Mouse (Mus musculus) CH12.LX (cell line): ENCODE measurements around the gene Ciapin1. TPM values are rescaled to one million over a fixed set of nuclear protein-coding genes. Genes with fewer than 3 reads are reported as not detected.

Experiments used
- DNase-seq: peaks from one replicate; pipeline ENCODE4 v3.0.0-alpha.2; 2013; ENCODE audit errors: extremely low read depth
- H3K27ac ChIP-seq: 2 replicates; pipeline ENCODE4 v1.5.1; 2012; ENCODE audit warnings: low read depth, mild to moderate bottlenecking, control low read depth, moderate library complexity; ENCODE audit not compliant: insufficient read depth
- H3K27me3 ChIP-seq: replicated peaks from 2 replicates; pipeline ENCODE3; 2012; ENCODE audit warnings: inconsistent platforms
- H3K36me3 ChIP-seq, 2 experiments: replicated peaks in 1 of 2; 2 replicates each; pipeline versions ENCODE3 to v1.6.1; 2012; ENCODE audit warnings: inconsistent platforms in 1 of 2, low read length in 1 of 2, mild to moderate bottlenecking in 1 of 2, mixed read lengths in 1 of 2, moderate library complexity in 1 of 2; ENCODE audit not compliant: control insufficient read depth in 1 of 2, insufficient read depth in 1 of 2
- H3K4me1 ChIP-seq, 2 experiments: 2 replicates each; pipeline ENCODE4 v1.6.1; 2012; ENCODE audit warnings: inconsistent platforms in 1 of 2, moderate library complexity in 1 of 2; ENCODE audit not compliant: insufficient read depth in 2 of 2, control insufficient read depth in 1 of 2
- H3K4me2 ChIP-seq: 2 replicates; pipeline ENCODE4 v1.6.1; 2012; ENCODE audit warnings: low read depth, mild to moderate bottlenecking, control low read depth; ENCODE audit not compliant: poor library complexity, insufficient read depth, severe bottlenecking
- H3K4me3 ChIP-seq, 3 experiments: fragments of 150-350 bp in 1 of 3; sonication (generic) in 1 of 3; replicated peaks in 1 of 3; 2 replicates each; pipeline versions ENCODE3 to v1.5.1; 2011 to 2012; ENCODE audit warnings: low read depth in 2 of 3, low read length in 2 of 3, mild to moderate bottlenecking in 2 of 3, moderate library complexity in 2 of 3, control low read depth in 1 of 3, improper control_type of control experiment in 1 of 3, inconsistent platforms in 1 of 3, mixed read lengths in 1 of 3; ENCODE audit not compliant: poor library complexity in 1 of 3
- H3K79me2 ChIP-seq: replicated peaks from 2 replicates; pipeline ENCODE4 v1.6.1; 2012; ENCODE audit warnings: mild to moderate bottlenecking, moderate library complexity; ENCODE audit not compliant: control insufficient read depth, poor library complexity, insufficient read depth, severe bottlenecking; ENCODE audit errors: extremely low read depth
- H3K9ac ChIP-seq: 2 replicates; pipeline ENCODE4 v1.6.1; 2012; ENCODE audit warnings: low read depth, mild to moderate bottlenecking, control low read depth, moderate library complexity; ENCODE audit not compliant: insufficient read depth
- H3K9me3 ChIP-seq: replicated peaks from 2 replicates; pipeline ENCODE3; 2012; ENCODE audit warnings: low read length, inconsistent platforms, mixed read lengths
- CHD2 ChIP-seq: IDR thresholded peaks from 2 replicates; pipeline ENCODE4 v1.6.1; 2011; ENCODE audit warnings: low read length, improper control_type of control experiment
- CTCF ChIP-seq, 2 experiments: IDR thresholded peaks in 1 of 2; conservative IDR thresholded peaks in 1 of 2; 2 replicates each; pipeline ENCODE4 v1.5.1; 2011 to 2012; ENCODE audit warnings: low read depth in 2 of 2, low read length in 2 of 2, improper control_type of control experiment in 1 of 2, inconsistent platforms in 1 of 2, mild to moderate bottlenecking in 1 of 2, moderate library complexity in 1 of 2
- ELF1 ChIP-seq: IDR thresholded peaks from 2 replicates; pipeline ENCODE4 v1.6.1; 2014; ENCODE audit warnings: low read depth, mild to moderate bottlenecking, inconsistent platforms, low read length, improper control_type of control experiment
- ETS1 ChIP-seq: conservative IDR thresholded peaks from 2 replicates; pipeline ENCODE4 v1.6.1; 2012; ENCODE audit warnings: low read depth, mild to moderate bottlenecking, inconsistent platforms, low read length, improper control_type of control experiment, moderate library complexity
- GABPA ChIP-seq: IDR thresholded peaks from 2 replicates; pipeline ENCODE4 v1.6.1; 2012; ENCODE audit warnings: low read depth, low read length, improper control_type of control experiment, inconsistent platforms; ENCODE audit not compliant: insufficient replicate concordance
- IRF4 ChIP-seq: IDR thresholded peaks from 2 replicates; pipeline ENCODE4 v1.6.1; 2014; ENCODE audit warnings: low read depth, mild to moderate bottlenecking, inconsistent platforms, low read length, improper control_type of control experiment
- JUND ChIP-seq: conservative IDR thresholded peaks from 2 replicates; pipeline ENCODE4 v1.6.1; 2011; ENCODE audit warnings: low read depth, low read length, improper control_type of control experiment
- MAFK ChIP-seq: IDR thresholded peaks from 2 replicates; pipeline ENCODE4 v1.6.1; 2011; ENCODE audit warnings: low read length, improper control_type of control experiment; ENCODE audit not compliant: insufficient replicate concordance
- MAZ ChIP-seq: IDR thresholded peaks from 2 replicates; pipeline ENCODE4 v1.6.1; 2012; ENCODE audit warnings: low read depth, mild to moderate bottlenecking, inconsistent platforms, low read length, improper control_type of control experiment, moderate library complexity
- MEF2A ChIP-seq: IDR thresholded peaks from 2 replicates; pipeline ENCODE4 v1.6.1; 2014; ENCODE audit warnings: low read depth, mild to moderate bottlenecking, inconsistent platforms, low read length, improper control_type of control experiment, borderline replicate concordance
- NELFE ChIP-seq: IDR thresholded peaks from 2 replicates; pipeline ENCODE4 v1.6.1; 2011; ENCODE audit warnings: low read depth, low read length, improper control_type of control experiment
- NRF1 ChIP-seq: IDR thresholded peaks from 2 replicates; pipeline ENCODE4 v1.6.1; 2014; ENCODE audit warnings: low read depth, mild to moderate bottlenecking, inconsistent platforms, low read length, improper control_type of control experiment, moderate library complexity
- PAX5 ChIP-seq: IDR thresholded peaks from 2 replicates; pipeline ENCODE4 v1.6.1; 2012; ENCODE audit warnings: low read length, inconsistent platforms, mixed read lengths
- POLR2AphosphoS2 ChIP-seq: IDR thresholded peaks from 2 replicates; pipeline ENCODE4 v1.6.1; 2011; ENCODE audit warnings: low read depth, low read length, improper control_type of control experiment
- RAD21 ChIP-seq: IDR thresholded peaks from 2 replicates; pipeline ENCODE4 v1.6.1; 2011; ENCODE audit warnings: low read depth, mild to moderate bottlenecking, low read length, improper control_type of control experiment, moderate library complexity
- RCOR1 ChIP-seq: conservative IDR thresholded peaks from 2 replicates; pipeline ENCODE4 v1.6.1; 2012; ENCODE audit warnings: low read depth, mild to moderate bottlenecking, inconsistent platforms, low read length, improper control_type of control experiment
- USF1 ChIP-seq: IDR thresholded peaks from 2 replicates; pipeline ENCODE4 v1.6.1; 2014; ENCODE audit warnings: low read depth, mild to moderate bottlenecking, inconsistent platforms, low read length, improper control_type of control experiment
- ZKSCAN1 ChIP-seq: IDR thresholded peaks from 2 replicates; pipeline ENCODE4 v1.6.1; 2012; ENCODE audit warnings: low read depth, inconsistent platforms, low read length, improper control_type of control experiment, borderline replicate concordance
- ZNF384 ChIP-seq: IDR thresholded peaks from 2 replicates; pipeline ENCODE4 v1.6.1; 2012; ENCODE audit warnings: low read depth, low read length, improper control_type of control experiment, inconsistent platforms
- dilution Hi-C: fragments of 300-500 bp; cut with MboI; formaldehyde crosslinking; loops from 2 replicates; pipeline ENCODE4 v1.14.3; 2020; ENCODE audit warnings: low sequenced_read_pairs; ENCODE audit not compliant: extremely low pct_unique_long_range_greater_than_20kb, extremely low pct_ligation_motif_present
- in situ Hi-C: fragments of 300-500 bp; cut with MboI; formaldehyde crosslinking; loops from 3 replicates; pipeline ENCODE4 v1.14.3; 2019; ENCODE audit warnings: low sequenced_read_pairs, low pct_ligation_motif_present, low pct_unique_long_range_greater_than_20kb, mixed read lengths
- polyA plus RNA-seq: library from polyadenylated mRNA; unstranded; fragments of >175 nt; gene quantifications from 2 replicates; pipeline ENCODE4 v1.2.1, GENCODE M21; 2012; ENCODE audit warnings: low read depth; ENCODE audit not compliant: insufficient read length
- total RNA-seq, 2 experiments: library from RNA; depleted of rRNA; stranded (reverse); fragments of 300-350 nt in 1 of 2; fragments of >200 nt in 1 of 2; gene quantifications; 2 replicates each; pipeline ENCODE4 v1.2.3; 2012 to 2014

Ciapin1 gene
- total and polyA plus RNA-seq, 3 experiments: 83.1 to 139 (median 97.1) TPM

DNA sequence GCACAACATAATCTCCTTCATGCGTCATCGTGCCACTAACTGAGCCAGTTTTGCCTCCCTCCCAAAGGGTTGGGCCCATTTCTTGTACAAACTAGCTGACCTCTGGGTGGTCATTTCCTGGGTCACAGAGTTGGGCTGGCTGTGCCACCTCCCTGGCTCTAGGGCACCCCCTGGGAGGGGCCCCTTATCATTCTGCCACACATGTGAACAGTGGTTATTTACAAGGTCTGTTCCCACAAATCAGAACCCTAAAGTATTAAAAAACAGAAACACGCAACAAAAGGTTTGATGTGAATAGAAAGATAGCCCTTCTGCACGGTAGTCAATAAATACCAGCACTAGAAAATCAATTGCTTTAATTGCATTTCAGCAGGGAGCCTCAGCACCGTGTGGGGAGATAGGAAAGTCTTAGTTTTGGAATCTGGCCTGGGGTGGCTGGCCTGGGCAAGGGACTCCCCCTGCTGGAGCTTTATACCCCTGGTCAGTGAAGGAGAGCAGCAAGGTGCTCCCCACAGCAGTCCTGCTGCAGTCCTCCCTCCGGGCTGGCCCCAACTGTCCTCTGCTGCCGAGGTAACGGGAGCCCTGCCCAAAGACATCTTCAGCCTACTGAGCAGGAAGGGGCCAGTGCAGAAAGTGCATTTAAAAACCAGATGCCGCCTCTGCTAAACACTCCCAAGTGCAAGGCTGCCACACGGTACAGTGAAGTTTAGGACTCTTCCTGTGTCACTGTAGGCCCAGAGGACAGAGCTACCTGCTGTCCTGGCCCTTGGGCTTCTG, 25.9 kb upstream of the Ciapin1 start:
- no peak for DNase-seq
- Histone ChIP-seq H3K4me1 (peaks cover 4 to 29% of the 10 kb centered on the region in 2 experiments), H3K27me3 (no peaks in the 10 kb centered on the region), H3K9ac (no peak overlapping the region), H3K4me2 (no peak overlapping the region), H3K27ac (no peak overlapping the region), H3K79me2 (peaks cover 12% of the 10 kb centered on the region), H3K9me3 (no peaks in the 10 kb centered on the region), H3K4me3 (no peak overlapping the region), H3K36me3 (peaks cover 60 to 94% of the 10 kb centered on the region in 2 experiments)
- in situ Hi-C loops: no loop called here
- dilution Hi-C loops: no loop called here
- TF ChIP-seq NRF1 (no peak), MAZ (no peak), CTCF (conservative IDR thresholded peaks at IDR 0.05 in 1 of 2, IDR thresholded peaks at IDR 0.05 in 1 of 2; ENCODE audit: low read depth in 2 of 2, low read length in 2 of 2) (peak in 1 of 2 experiments; percentile 7; a peak in 1 of 4 replicates), GABPA (no peak)

DNA sequence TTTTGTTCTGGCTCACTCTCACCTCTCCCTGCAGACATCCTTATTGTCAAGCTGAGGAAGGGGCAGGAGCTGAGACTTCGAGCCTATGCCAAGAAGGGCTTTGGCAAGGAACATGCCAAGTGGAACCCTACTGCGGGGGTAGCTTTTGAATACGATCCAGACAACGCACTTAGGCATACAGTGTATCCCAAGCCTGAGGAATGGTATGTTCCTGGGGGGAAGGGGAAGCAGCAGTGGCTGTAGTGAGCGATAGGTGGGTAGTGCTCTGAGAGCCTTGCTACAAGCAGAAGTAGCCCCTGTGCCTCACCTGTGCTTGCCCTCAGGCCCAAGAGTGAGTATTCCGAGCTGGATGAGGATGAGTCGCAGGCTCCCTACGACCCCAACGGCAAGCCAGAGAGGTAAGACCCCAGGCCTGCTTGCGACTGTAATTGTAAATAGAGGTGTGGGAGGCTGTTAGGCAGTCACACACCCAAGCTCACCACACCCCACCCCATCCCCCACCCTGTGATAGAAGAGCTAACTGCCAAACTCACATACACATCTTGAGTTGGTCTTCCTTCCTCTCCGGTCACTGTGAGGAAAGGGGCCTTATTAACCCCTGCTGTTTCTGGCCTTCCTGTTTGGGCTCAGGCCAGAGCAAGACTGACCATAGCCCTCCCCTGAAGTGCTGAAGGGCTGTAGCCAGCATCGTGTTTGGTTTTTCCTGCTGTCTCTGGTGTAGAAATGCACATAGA, 24.5 kb upstream of the Ciapin1 start:
- no peak for TF ChIP-seq ETS1
- TF ChIP-seq IRF4: no peak
- no peak for TF ChIP-seq ZNF384
- no peak for TF ChIP-seq RAD21
- TF ChIP-seq RCOR1: no peak
- no peak for TF ChIP-seq MAFK
- no peak for TF ChIP-seq POLR2AphosphoS2
- TF ChIP-seq MEF2A: no peak
- TF ChIP-seq PAX5: no peak
- TF ChIP-seq CTCF (conservative IDR thresholded peaks at IDR 0.05 in 1 of 2, IDR thresholded peaks at IDR 0.05 in 1 of 2; ENCODE audit: low read depth in 2 of 2, low read length in 2 of 2): no peak
- no peak for TF ChIP-seq JUND
- TF ChIP-seq ELF1: no peak
- no peak for TF ChIP-seq ZKSCAN1
- TF ChIP-seq MAZ: no peak
- TF ChIP-seq USF1: no peak
- no peak for TF ChIP-seq CHD2
- TF ChIP-seq NELFE: no peak
- TF ChIP-seq, all 38 proteins: peak for 0
- in situ Hi-C loops (no loop called here), dilution Hi-C loops (no loop called here)
- Histone ChIP-seq H3K36me3 (peaks cover 60 to 84% of the 10 kb centered on the region in 2 experiments), H3K27ac (no peak overlapping the region), H3K4me3 (no peak overlapping the region), H3K9me3 (no peaks in the 10 kb centered on the region), H3K4me1 (peaks cover 6 to 27% of the 10 kb centered on the region in 2 experiments), H3K27me3 (no peaks in the 10 kb centered on the region), H3K79me2 (peaks cover 25% of the 10 kb centered on the region), H3K4me2 (no peak overlapping the region), H3K9ac (no peak overlapping the region)
- no peak for DNase-seq
